Comparison of ENCODE assay signal across 12 mouse cellular contexts in the genomic region with DNA sequence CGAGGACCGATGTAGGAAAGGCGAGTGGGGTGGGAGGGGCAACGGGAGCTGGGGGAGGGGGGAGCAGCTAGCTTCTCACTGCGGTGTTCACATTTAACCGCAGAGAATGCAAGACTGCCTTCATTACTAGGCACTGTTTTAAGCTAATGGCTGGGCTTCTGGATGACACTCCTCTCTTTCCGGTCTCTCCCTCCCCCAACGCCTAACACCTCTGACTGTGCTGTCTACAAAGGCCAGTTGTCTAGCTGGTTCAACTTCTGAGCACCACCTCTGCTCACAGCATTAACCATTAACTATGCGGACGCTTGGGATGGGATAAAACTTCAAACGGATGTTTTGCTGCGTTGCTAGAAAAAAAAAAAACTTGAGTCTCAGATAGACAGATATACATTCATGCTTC. TPM values are rescaled to one million over a fixed set of nuclear protein-coding genes. Genes with fewer than 3 reads are reported as not detected.
DNase-seq lines count a peak whose midpoint lies in the region; ATAC-seq lines count a peak whose summit lies in the region.
"Had no signal": no experiment of that assay in that cellular context is flagged by ENCODE, and none has a peak within 500 bp of the region (broad histone marks: within the 10 kb centered on the region; RNA-seq: fewer than 3 reads in every experiment).

No protein-coding gene starts in this region.

- H3K27me3 ChIP-seq in heart, embryonic 13.5 days (replicated peaks): no peaks in the 10 kb centered on the region

- no peaks in the 10 kb centered on the region for H3K36me3 ChIP-seq in heart, embryonic 13.5 days

- peak overlapping the region; percentile 20; the same call in 1 of the 2 replicates for H3K4me2 ChIP-seq in heart, embryonic 13.5 days

- no peak overlapping the region for H3K27ac ChIP-seq in heart, embryonic 13.5 days (replicated peaks)

- H3K9me3 ChIP-seq in heart, embryonic 13.5 days: peaks cover under 1% of the 10 kb centered on the region

- H3K9ac ChIP-seq in heart, embryonic 13.5 days: no peak overlapping the region

- 25% methylated on average over 12 of the region's 12 CpGs for WGBS in heart, embryonic 13.5 days

- H3K4me3 ChIP-seq in heart, embryonic 13.5 days: no peak overlapping the region

- DNase-seq in heart, adult 9 months (ENCODE audit: low spot score in 2 of 2): no peak
- peak; percentile 48 for DNase-seq in R1 (ENCODE audit: low read depth, low spot score)
- DNase-seq in kidney, adult 9 months: peak; percentile 38
- no peak for DNase-seq in c-Kit-positive CD71-positive TER-119-positive erythroid progenitor cells, embryonic 14.5 days (ENCODE audit: low spot score)
- no peak for DNase-seq in retina, postnatal 1 day
- DNase-seq: adrenal gland, adult 8-10 months; cerebellum, adult 9-10 months had no signal

- peaks cover 34% of the 10 kb centered on the region for H3K4me1 ChIP-seq in heart, embryonic 13.5 days

- ATAC-seq in heart, embryonic 13.5 days (ENCODE audit: extremely low read depth, insufficient number of reproducible peaks, low FRiP score, low TSS enrichment): no peak
- ATAC-seq in megakaryocyte progenitor cell, adult 5-6 weeks (replicated peaks; ENCODE audit: poor library complexity): peak; percentile 71
- no peak for ATAC-seq in inflammation-experienced regulatory T-cells, adult 6 months
- ATAC-seq: hindbrain, postnatal 0 days had no signal

RNA-seq across cellular contexts. Expression of gene Foxb1, which starts 45.3 kb away (rescaled TPM):
- polyA plus RNA-seq in heart, embryonic 13.5 days (2015; fragmentation: Nextera tagmentation; extraction: Ambion mirVana): not detected in 2 replicates
- not detected in 2 replicates for total RNA-seq in megakaryocyte progenitor cell, adult 5-6 weeks (2015)
- total RNA-seq in megakaryocyte progenitor cell, adult 5-6 weeks (2017): not detected in 2 replicates
- not detected for polyA plus RNA-seq in inflammation-experienced regulatory T-cells, adult 6 months (2017; shearing (Covaris generic))
- total RNA-seq: adrenal gland, adult 8-10 months had no signal
- polyA plus RNA-seq: C2C12 had no signal

Comparison
In these comparisons a context has a peak if more than half of its experiments do, and no peak if none do; other contexts are left out.
1. DNase-seq: peak in R1 (single experiment) and kidney, adult 9 months (single experiment); none in heart, adult 9 months (0 of 2), c-Kit-positive CD71-positive TER-119-positive erythroid progenitor cells, embryonic 14.5 days (single experiment) and retina, postnatal 1 day (single experiment).